Comparison of ENCODE assay signal across 34 mouse cellular contexts in the genomic region with DNA sequence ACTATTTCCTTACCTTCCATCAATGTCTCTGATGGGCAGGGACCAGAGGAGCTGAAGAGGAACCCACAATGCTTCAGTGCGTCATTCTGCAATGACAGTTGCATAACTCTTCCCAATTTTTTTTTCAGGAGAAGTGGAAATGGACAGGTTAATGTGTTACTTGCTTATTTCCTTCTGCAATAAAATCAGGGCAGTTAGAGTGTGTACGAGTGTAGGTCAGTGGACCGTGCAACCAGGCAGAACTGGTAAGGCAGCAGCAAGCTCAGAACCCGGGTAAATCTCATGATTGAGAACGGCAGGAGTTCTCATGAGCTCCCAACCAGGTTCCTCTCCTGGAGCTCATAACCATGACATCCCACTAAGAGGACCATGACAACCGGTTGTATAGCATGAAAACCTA. TPM values are rescaled to one million over a fixed set of nuclear protein-coding genes. Genes with fewer than 3 reads are reported as not detected.
A peak's percentile ranks its signal among the peaks of the same experiment; 100 is the strongest.
DNase-seq lines count a peak whose midpoint lies in the region; ATAC-seq and TF ChIP-seq lines count a peak whose summit lies in the region.
"Had no signal": no experiment of that assay in that cellular context is flagged by ENCODE, and none has a peak within 500 bp of the region (broad histone marks: within the 10 kb centered on the region; RNA-seq: fewer than 3 reads in every experiment).

No protein-coding gene starts in this region.

- ATAC-seq in intestine, embryonic 15.5 days = peak; percentile 77
- peak; percentile 69; the same call in 1 of the 2 replicates for ATAC-seq in kidney, postnatal 0 days (replicated peaks; ENCODE audit: low FRiP score, low read depth)
- ATAC-seq: hindbrain, postnatal 0 days; liver, embryonic 12.5 days; midbrain, embryonic 13.5 days had no signal

- no peaks in the 10 kb centered on the region for H3K9me3 ChIP-seq in intestine, embryonic 15.5 days
- H3K9me3 ChIP-seq in kidney, postnatal 0 days (replicated peaks; ENCODE audit: low read length) = no peaks in the 10 kb centered on the region
- H3K9me3 ChIP-seq: embryonic facial prominence, embryonic 13.5 days; forebrain, embryonic 12.5 days; G1E; liver, embryonic 12.5 days; midbrain, embryonic 13.5 days had no signal

- no peaks in the 10 kb centered on the region for H3K36me3 ChIP-seq in intestine, embryonic 15.5 days
- H3K36me3 ChIP-seq in kidney, postnatal 0 days (ENCODE audit: insufficient read depth, low read length) = no peaks in the 10 kb centered on the region
- H3K36me3 ChIP-seq: embryonic facial prominence, embryonic 13.5 days; forebrain, embryonic 12.5 days; G1E; liver, embryonic 12.5 days; midbrain, embryonic 13.5 days had no signal

- H3K27ac ChIP-seq in intestine, embryonic 15.5 days = peak overlapping the region; percentile 48
- H3K27ac ChIP-seq in kidney, postnatal 0 days = peak overlapping the region; percentile 13; the same call in 1 of the 2 replicates
- H3K27ac ChIP-seq: embryonic facial prominence, embryonic 13.5 days; forebrain, embryonic 12.5 days; hindbrain, postnatal 0 days; liver, embryonic 12.5 days; midbrain, embryonic 13.5 days had no signal

- no peaks in the 10 kb centered on the region; the same call in 1 of the 2 replicates for H3K4me1 ChIP-seq in intestine, embryonic 15.5 days (replicated peaks)
- H3K4me1 ChIP-seq in kidney, postnatal 0 days (replicated peaks; ENCODE audit: insufficient read depth, low read length) = no peaks in the 10 kb centered on the region
- H3K4me1 ChIP-seq: embryonic facial prominence, embryonic 13.5 days; forebrain, embryonic 12.5 days; liver, embryonic 12.5 days; midbrain, embryonic 13.5 days had no signal

- no peak overlapping the region for H3K9ac ChIP-seq in intestine, embryonic 15.5 days
- H3K9ac ChIP-seq in kidney, postnatal 0 days (ENCODE audit: low read depth, low read length) = no peak overlapping the region
- H3K9ac ChIP-seq: embryonic facial prominence, embryonic 13.5 days; forebrain, embryonic 12.5 days; liver, embryonic 12.5 days; midbrain, embryonic 13.5 days had no signal

- H3K4me2 ChIP-seq in intestine, embryonic 15.5 days (replicated peaks) = no peak overlapping the region
- no peak overlapping the region for H3K4me2 ChIP-seq in kidney, postnatal 0 days (ENCODE audit: low read length)
- H3K4me2 ChIP-seq: embryonic facial prominence, embryonic 13.5 days; forebrain, embryonic 12.5 days; heart, embryonic 11.5 days; liver, embryonic 12.5 days; midbrain, embryonic 13.5 days had no signal

- 66% methylated on average over 6 of the region's 6 CpGs for WGBS in intestine, embryonic 15.5 days
- 56% methylated on average over 6 of the region's 6 CpGs for WGBS in kidney, postnatal 0 days
- WGBS in large intestine, adult 2 months = 39% methylated on average over 6 of the region's 6 CpGs

- H3K4me3 ChIP-seq in intestine, embryonic 15.5 days (replicated peaks) = no peak overlapping the region
- no peak overlapping the region for H3K4me3 ChIP-seq in kidney, postnatal 0 days (replicated peaks; ENCODE audit: low read depth, low read length)
- H3K4me3 ChIP-seq: embryonic facial prominence, embryonic 13.5 days; erythroblast, embryonic 14.5 days; forebrain, embryonic 12.5 days; liver, embryonic 12.5 days; midbrain, embryonic 13.5 days had no signal

- no peak for TF ChIP-seq CTCF in kidney, postnatal 0 days (IDR thresholded peaks at IDR 0.05; ENCODE audit: low read depth)

- H3K27me3 ChIP-seq in intestine, embryonic 15.5 days (replicated peaks) = no peaks in the 10 kb centered on the region
- H3K27me3 ChIP-seq in kidney, postnatal 0 days (ENCODE audit: insufficient read depth, low read length) = no peaks in the 10 kb centered on the region
- H3K27me3 ChIP-seq: CH12.LX; embryonic facial prominence, embryonic 13.5 days; forebrain, embryonic 12.5 days; liver, embryonic 12.5 days; midbrain, embryonic 13.5 days had no signal

- peak; percentile 67 for DNase-seq in kidney, adult 18-20 months
- peak; percentile 27 for DNase-seq in kidney, postnatal 0 days (ENCODE audit: low spot score)
- DNase-seq in large intestine, adult 2 months (ENCODE audit: low read depth, low spot score) = peak; percentile 69
- no peak for DNase-seq in cerebellum, adult 11 months
- no peak for DNase-seq in layer of hippocampus, adult 9-10 months (ENCODE audit: low spot score)
- DNase-seq in heart, postnatal 4 days = no peak
- DNase-seq: adrenal gland, adult 8-10 months; B cell, adult 2 months; cerebellum, adult 8-10 months; cerebellum, postnatal 36 days; embryo, embryonic 11 days; gastrocnemius, postnatal 25 days; heart, postnatal 10 days; layer of hippocampus, postnatal 36 days; lung, adult 2 months; lung, postnatal 14 days; thymus, postnatal 14 days had no signal

RNA-seq across cellular contexts. Expression of a gene that starts 8.3 kb away (rescaled TPM):
- polyA plus RNA-seq in intestine, embryonic 15.5 days (2015; fragmentation: Nextera tagmentation; extraction: Ambion mirVana) = not detected in 2 replicates
- polyA plus RNA-seq in kidney, postnatal 0 days (2015; fragmentation: Nextera tagmentation; extraction: Ambion mirVana) = not detected in 2 replicates
- polyA plus RNA-seq in large intestine, adult 2 months (2012; rRNA removed) = not detected in 2 replicates
- not detected for total RNA-seq in heart, postnatal 4 days (2021)
- total RNA-seq: adrenal gland, adult 8-10 months; CH12.LX; G1E; gastrocnemius, postnatal 25 days; heart, postnatal 10 days; hindbrain, postnatal 0 days; layer of hippocampus, adult 18-20 months; layer of hippocampus, postnatal 36 days; left cerebral cortex, postnatal 10 days; megakaryocyte, adult 5-6 weeks had no signal
- polyA plus RNA-seq: embryonic facial prominence, embryonic 13.5 days; erythroblast, embryonic 14.5 days; forebrain, embryonic 12.5 days; G1E; heart, embryonic 11.5 days; hindbrain, embryonic 11.5 days; hindbrain, postnatal 0 days; limb, embryonic 11.5 days; liver, embryonic 12.5 days; lung, adult 2 months; midbrain, embryonic 13.5 days; neural tube, embryonic 11.5 days; testis, adult 2 months had no signal

RNA-seq across cellular contexts. Expression of a gene that starts 32.0 kb away (rescaled TPM):
- polyA plus RNA-seq in intestine, embryonic 15.5 days (2015; fragmentation: Nextera tagmentation; extraction: Ambion mirVana) = not detected in 2 replicates
- polyA plus RNA-seq in kidney, postnatal 0 days (2015; fragmentation: Nextera tagmentation; extraction: Ambion mirVana) = not detected in 2 replicates
- polyA plus RNA-seq in large intestine, adult 2 months (2012; rRNA removed) = not detected in 2 replicates
- not detected for total RNA-seq in heart, postnatal 4 days (2021)
- total RNA-seq: adrenal gland, adult 8-10 months; CH12.LX; gastrocnemius, postnatal 25 days; heart, postnatal 10 days; hindbrain, postnatal 0 days; layer of hippocampus, adult 18-20 months; layer of hippocampus, postnatal 36 days; left cerebral cortex, postnatal 10 days; megakaryocyte, adult 5-6 weeks had no signal
- polyA plus RNA-seq: embryonic facial prominence, embryonic 13.5 days; erythroblast, embryonic 14.5 days; forebrain, embryonic 12.5 days; G1E; heart, embryonic 11.5 days; hindbrain, embryonic 11.5 days; hindbrain, postnatal 0 days; limb, embryonic 11.5 days; liver, embryonic 12.5 days; lung, adult 2 months; midbrain, embryonic 13.5 days; neural tube, embryonic 11.5 days; testis, adult 2 months had no signal

RNA-seq across cellular contexts. Expression of a gene that starts 36.3 kb away (rescaled TPM):
- polyA plus RNA-seq in intestine, embryonic 15.5 days (2015; fragmentation: Nextera tagmentation; extraction: Ambion mirVana) = not detected in 2 replicates
- not detected in 2 replicates for polyA plus RNA-seq in kidney, postnatal 0 days (2015; fragmentation: Nextera tagmentation; extraction: Ambion mirVana)
- polyA plus RNA-seq in large intestine, adult 2 months (2012; rRNA removed) = not detected in 2 replicates
- total RNA-seq in heart, postnatal 4 days (2021) = not detected
- total RNA-seq: adrenal gland, adult 8-10 months; CH12.LX; G1E; gastrocnemius, postnatal 25 days; heart, postnatal 10 days; hindbrain, postnatal 0 days; layer of hippocampus, adult 18-20 months; layer of hippocampus, postnatal 36 days; left cerebral cortex, postnatal 10 days; megakaryocyte, adult 5-6 weeks had no signal
- polyA plus RNA-seq: embryonic facial prominence, embryonic 13.5 days; erythroblast, embryonic 14.5 days; forebrain, embryonic 12.5 days; G1E; heart, embryonic 11.5 days; hindbrain, embryonic 11.5 days; hindbrain, postnatal 0 days; limb, embryonic 11.5 days; liver, embryonic 12.5 days; lung, adult 2 months; midbrain, embryonic 13.5 days; neural tube, embryonic 11.5 days; testis, adult 2 months had no signal

RNA-seq across cellular contexts. Expression of a gene that starts 46.2 kb away (rescaled TPM):
- polyA plus RNA-seq in intestine, embryonic 15.5 days (2015; fragmentation: Nextera tagmentation; extraction: Ambion mirVana) = 1.0 and 1.1 TPM in 2 replicates
- 3.1 and 3.4 TPM in 2 replicates for polyA plus RNA-seq in kidney, postnatal 0 days (2015; fragmentation: Nextera tagmentation; extraction: Ambion mirVana)
- 0.12 and 0.60 TPM in 2 replicates for polyA plus RNA-seq in large intestine, adult 2 months (2012; rRNA removed)
- 1 to 10 TPM in 1 of 2 experiments, under 1 TPM in 1; 0.83 to 1.5 TPM for total RNA-seq in heart, postnatal 4 days (2021)
- total RNA-seq: gastrocnemius, postnatal 25 days; megakaryocyte, adult 5-6 weeks had no signal
- polyA plus RNA-seq: erythroblast, embryonic 14.5 days; G1E had no signal

RNA-seq across cellular contexts. Expression of a gene that starts 48.9 kb away (rescaled TPM):
- not detected in 2 replicates for polyA plus RNA-seq in intestine, embryonic 15.5 days (2015; fragmentation: Nextera tagmentation; extraction: Ambion mirVana)
- polyA plus RNA-seq in kidney, postnatal 0 days (2015; fragmentation: Nextera tagmentation; extraction: Ambion mirVana) = not detected in 2 replicates
- not detected in 2 replicates for polyA plus RNA-seq in large intestine, adult 2 months (2012; rRNA removed)
- not detected for total RNA-seq in heart, postnatal 4 days (2021)
- total RNA-seq: adrenal gland, adult 8-10 months; CH12.LX; G1E; gastrocnemius, postnatal 25 days; heart, postnatal 10 days; hindbrain, postnatal 0 days; layer of hippocampus, adult 18-20 months; layer of hippocampus, postnatal 36 days; left cerebral cortex, postnatal 10 days; megakaryocyte, adult 5-6 weeks had no signal
- polyA plus RNA-seq: embryonic facial prominence, embryonic 13.5 days; erythroblast, embryonic 14.5 days; forebrain, embryonic 12.5 days; G1E; heart, embryonic 11.5 days; hindbrain, embryonic 11.5 days; hindbrain, postnatal 0 days; limb, embryonic 11.5 days; liver, embryonic 12.5 days; lung, adult 2 months; midbrain, embryonic 13.5 days; neural tube, embryonic 11.5 days; testis, adult 2 months had no signal

Comparison
In these comparisons a context has a peak if more than half of its experiments do, and no peak if none do; other contexts are left out.
1. DNase-seq: peak in kidney, adult 18-20 months (single experiment), kidney, postnatal 0 days (single experiment) and large intestine, adult 2 months (single experiment); none in cerebellum, adult 11 months (single experiment), layer of hippocampus, adult 9-10 months (single experiment) and heart, postnatal 4 days (single experiment).